Mouse (Mus musculus) kidney, adult 2 months (tissue): Measurements from ENCODE around the gene Ddx58.

ENCODE experiments used
- CTCF ChIP-seq: fragments of 200-500 bp; conservative IDR thresholded peaks from 2 replicates; pipeline ENCODE4 v1.5.1; 2011; ENCODE audit warnings: low read depth, mild to moderate bottlenecking, control low read depth, low read length, moderate library complexity, mixed read lengths; ENCODE audit not compliant: insufficient read depth, insufficient read length
- POLR2A ChIP-seq: fragments of 200-500 bp; IDR thresholded peaks from one replicate; pipeline ENCODE4 v1.6.1; 2011; ENCODE audit warnings: low read depth, low read length, control low read depth

DNA sequence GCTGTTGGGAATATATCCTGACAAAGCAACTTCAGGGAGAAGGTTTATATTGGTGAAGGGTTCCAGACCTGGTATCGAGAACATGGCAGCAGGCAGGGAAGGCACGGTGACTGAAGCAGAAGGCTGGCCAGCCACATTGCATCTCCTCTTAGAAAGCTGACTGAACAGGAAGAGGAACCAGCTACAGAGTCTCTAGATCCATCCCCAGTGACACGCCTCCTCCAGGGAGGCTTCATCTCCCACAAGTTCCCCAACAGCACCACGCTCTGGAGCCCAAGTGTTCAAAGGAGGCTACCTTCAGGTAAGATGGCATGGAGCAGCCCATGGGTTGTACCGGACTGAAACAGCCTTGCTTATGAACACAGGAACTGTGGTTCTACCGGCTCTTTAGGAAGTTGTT, 37.4 kb downstream of the Ddx58 start:
- no peak for TF ChIP-seq CTCF
- TF ChIP-seq POLR2A, result no peak
